Mouse (Mus musculus) ES-Bruce4 (cell line): ENCODE data around the gene Nox1.

Experiments used
- CTCF ChIP-seq: IDR thresholded peaks from one replicate; pipeline ENCODE4 v1.8.1; 2011; ENCODE audit warnings: low read depth, low read length
- EP300 ChIP-seq: IDR thresholded peaks from 2 replicates; pipeline ENCODE4 v1.6.1; 2011; ENCODE audit warnings: low read depth, low read length; ENCODE audit not compliant: insufficient read depth
- POLR2A ChIP-seq: IDR thresholded peaks from one replicate; pipeline ENCODE4 v1.8.1; 2011; ENCODE audit warnings: low read length; ENCODE audit not compliant: insufficient read depth

- TF ChIP-seq POLR2A (no peak), CTCF (no peak), EP300 (no peak)
Measured at GRCm38 (mm10) chrX:134116417-134116816, 105.3 kb downstream of the Nox1 start.
